In the genomic region with DNA sequence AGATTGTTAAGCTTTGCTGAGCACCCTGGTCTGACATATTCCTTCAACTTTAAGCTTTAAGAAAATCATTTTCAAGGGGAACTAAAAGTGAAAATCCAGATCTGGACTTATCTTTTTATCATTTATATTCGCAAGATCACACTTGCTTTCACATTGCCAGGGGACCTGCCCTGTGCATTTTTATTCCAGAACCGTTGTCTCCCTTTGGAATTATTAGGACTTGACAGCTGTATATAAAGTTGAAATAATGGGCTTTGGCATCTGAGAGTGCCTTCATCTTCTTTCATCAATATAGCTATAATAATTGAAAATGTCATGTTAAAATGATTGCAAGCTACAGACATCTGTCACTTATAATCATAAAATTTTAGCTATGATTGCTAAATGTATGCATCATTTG, we compare ENCODE assay signal across 20 mouse cellular contexts.
"Had no signal": no experiment of that assay in that cellular context is flagged by ENCODE, and none has a peak within 500 bp of the region (broad histone marks: within the 10 kb centered on the region; RNA-seq: fewer than 3 reads in every experiment).

No protein-coding gene starts in this region.

- H3K27ac ChIP-seq: liver, embryonic 13.5 days; liver, embryonic 15.5 days; lung, embryonic 15.5 days; neural tube, embryonic 13.5 days; neural tube, embryonic 15.5 days had no signal

- H3K4me1 ChIP-seq: liver, embryonic 13.5 days; liver, embryonic 15.5 days; lung, embryonic 15.5 days; neural tube, embryonic 13.5 days; neural tube, embryonic 15.5 days had no signal

- H3K9me3 ChIP-seq: liver, embryonic 13.5 days; liver, embryonic 15.5 days; lung, embryonic 15.5 days; neural tube, embryonic 13.5 days; neural tube, embryonic 15.5 days had no signal

- H3K9ac ChIP-seq: liver, embryonic 13.5 days; liver, embryonic 15.5 days; liver, postnatal 0 days; lung, embryonic 15.5 days; neural tube, embryonic 13.5 days; neural tube, embryonic 15.5 days had no signal

- H3K4me2 ChIP-seq: liver, embryonic 11.5 days; liver, embryonic 13.5 days; liver, embryonic 15.5 days; lung, embryonic 15.5 days; midbrain, embryonic 11.5 days; neural tube, embryonic 13.5 days; neural tube, embryonic 15.5 days had no signal

- DNase-seq: liver, embryonic 13.5 days; liver, postnatal 0 days; lung, adult 2 months; lung, postnatal 4 days; retina, postnatal 1 day; right cerebral cortex, adult 18-20 months; right cerebral cortex, postnatal 25 days; right cerebral cortex, postnatal 4 days; spleen, adult 18-20 months; thymus, adult 18-20 months; thymus, postnatal 14 days; thymus, postnatal 36 days had no signal

- H3K36me3 ChIP-seq: liver, embryonic 13.5 days; liver, embryonic 15.5 days; lung, embryonic 15.5 days; neural tube, embryonic 13.5 days; neural tube, embryonic 15.5 days had no signal

- H3K27me3 ChIP-seq: liver, embryonic 13.5 days; liver, embryonic 15.5 days; lung, embryonic 15.5 days; neural tube, embryonic 13.5 days; neural tube, embryonic 15.5 days had no signal

- H3K4me3 ChIP-seq: liver, embryonic 13.5 days; liver, embryonic 15.5 days; lung, embryonic 15.5 days; myocyte; neural tube, embryonic 13.5 days; neural tube, embryonic 15.5 days had no signal

- ATAC-seq: liver, postnatal 0 days; lung, postnatal 0 days had no signal
